Mouse (Mus musculus) CH12.LX (cell line): Measurements from ENCODE around the gene Npc1l1. TPM values are rescaled to one million over a fixed set of nuclear protein-coding genes. Genes with fewer than 3 reads are reported as not detected.

Experiments
- DNase-seq: peaks from one replicate; pipeline ENCODE4 v3.0.0-alpha.2; 2013; ENCODE audit errors: extremely low read depth
- H3K27ac ChIP-seq: 2 replicates; pipeline ENCODE4 v1.5.1; 2012; ENCODE audit warnings: low read depth, mild to moderate bottlenecking, control low read depth, moderate library complexity; ENCODE audit not compliant: insufficient read depth
- H3K27me3 ChIP-seq: replicated peaks from 2 replicates; pipeline ENCODE3; 2012; ENCODE audit warnings: inconsistent platforms
- H3K36me3 ChIP-seq, 2 experiments: replicated peaks in 1 of 2; 2 replicates each; pipeline versions ENCODE3 to v1.6.1; 2012; ENCODE audit warnings: inconsistent platforms in 1 of 2, low read length in 1 of 2, mild to moderate bottlenecking in 1 of 2, mixed read lengths in 1 of 2, moderate library complexity in 1 of 2; ENCODE audit not compliant: control insufficient read depth in 1 of 2, insufficient read depth in 1 of 2
- H3K4me1 ChIP-seq, 2 experiments: 2 replicates each; pipeline ENCODE4 v1.6.1; 2012; ENCODE audit warnings: inconsistent platforms in 1 of 2, moderate library complexity in 1 of 2; ENCODE audit not compliant: insufficient read depth in 2 of 2, control insufficient read depth in 1 of 2
- H3K4me2 ChIP-seq: 2 replicates; pipeline ENCODE4 v1.6.1; 2012; ENCODE audit warnings: low read depth, mild to moderate bottlenecking, control low read depth; ENCODE audit not compliant: poor library complexity, insufficient read depth, severe bottlenecking
- H3K4me3 ChIP-seq, 3 experiments: fragments of 150-350 bp in 1 of 3; sonication (generic) in 1 of 3; replicated peaks in 1 of 3; 2 replicates each; pipeline versions ENCODE3 to v1.5.1; 2011 to 2012; ENCODE audit warnings: low read depth in 2 of 3, low read length in 2 of 3, mild to moderate bottlenecking in 2 of 3, moderate library complexity in 2 of 3, control low read depth in 1 of 3, improper control_type of control experiment in 1 of 3, inconsistent platforms in 1 of 3, mixed read lengths in 1 of 3; ENCODE audit not compliant: poor library complexity in 1 of 3
- H3K79me2 ChIP-seq: replicated peaks from 2 replicates; pipeline ENCODE4 v1.6.1; 2012; ENCODE audit warnings: mild to moderate bottlenecking, moderate library complexity; ENCODE audit not compliant: control insufficient read depth, poor library complexity, insufficient read depth, severe bottlenecking; ENCODE audit errors: extremely low read depth
- H3K9ac ChIP-seq: 2 replicates; pipeline ENCODE4 v1.6.1; 2012; ENCODE audit warnings: low read depth, mild to moderate bottlenecking, control low read depth, moderate library complexity; ENCODE audit not compliant: insufficient read depth
- H3K9me3 ChIP-seq: replicated peaks from 2 replicates; pipeline ENCODE3; 2012; ENCODE audit warnings: low read length, inconsistent platforms, mixed read lengths
- CHD1 ChIP-seq: IDR thresholded peaks from 2 replicates; pipeline ENCODE4 v1.6.1; 2012; ENCODE audit warnings: low read depth, low read length, improper control_type of control experiment, inconsistent platforms
- CTCF ChIP-seq, 2 experiments: IDR thresholded peaks in 1 of 2; conservative IDR thresholded peaks in 1 of 2; 2 replicates each; pipeline ENCODE4 v1.5.1; 2011 to 2012; ENCODE audit warnings: low read depth in 2 of 2, low read length in 2 of 2, improper control_type of control experiment in 1 of 2, inconsistent platforms in 1 of 2, mild to moderate bottlenecking in 1 of 2, moderate library complexity in 1 of 2
- E2F4 ChIP-seq: IDR thresholded peaks from 2 replicates; pipeline ENCODE4 v1.6.1; 2011; ENCODE audit warnings: low read depth, low read length, improper control_type of control experiment; ENCODE audit not compliant: insufficient replicate concordance
- EP300 ChIP-seq: IDR thresholded peaks from 2 replicates; pipeline ENCODE4 v1.6.1; 2011; ENCODE audit warnings: low read length, improper control_type of control experiment
- ETS1 ChIP-seq: conservative IDR thresholded peaks from 2 replicates; pipeline ENCODE4 v1.6.1; 2012; ENCODE audit warnings: low read depth, mild to moderate bottlenecking, inconsistent platforms, low read length, improper control_type of control experiment, moderate library complexity
- GABPA ChIP-seq: IDR thresholded peaks from 2 replicates; pipeline ENCODE4 v1.6.1; 2012; ENCODE audit warnings: low read depth, low read length, improper control_type of control experiment, inconsistent platforms; ENCODE audit not compliant: insufficient replicate concordance
- HCFC1 ChIP-seq: IDR thresholded peaks from 2 replicates; pipeline ENCODE4 v1.6.1; 2012; ENCODE audit warnings: low read depth, mild to moderate bottlenecking, inconsistent platforms, low read length, improper control_type of control experiment
- IRF4 ChIP-seq: IDR thresholded peaks from 2 replicates; pipeline ENCODE4 v1.6.1; 2014; ENCODE audit warnings: low read depth, mild to moderate bottlenecking, inconsistent platforms, low read length, improper control_type of control experiment
- JUN ChIP-seq: IDR thresholded peaks from 2 replicates; pipeline ENCODE4 v1.6.1; 2011; ENCODE audit warnings: low read depth, mild to moderate bottlenecking, low read length, improper control_type of control experiment, moderate library complexity; ENCODE audit not compliant: insufficient read depth
- KAT2A ChIP-seq: IDR thresholded peaks from 2 replicates; pipeline ENCODE4 v1.6.1; 2012; ENCODE audit warnings: low read length, improper control_type of control experiment, inconsistent platforms; ENCODE audit not compliant: insufficient replicate concordance
- MAFK ChIP-seq: IDR thresholded peaks from 2 replicates; pipeline ENCODE4 v1.6.1; 2011; ENCODE audit warnings: low read length, improper control_type of control experiment; ENCODE audit not compliant: insufficient replicate concordance
- MAX ChIP-seq: IDR thresholded peaks from 2 replicates; pipeline ENCODE4 v1.6.1; 2011; ENCODE audit warnings: low read length, improper control_type of control experiment
- MAZ ChIP-seq: IDR thresholded peaks from 2 replicates; pipeline ENCODE4 v1.6.1; 2012; ENCODE audit warnings: low read depth, mild to moderate bottlenecking, inconsistent platforms, low read length, improper control_type of control experiment, moderate library complexity
- MEF2A ChIP-seq: IDR thresholded peaks from 2 replicates; pipeline ENCODE4 v1.6.1; 2014; ENCODE audit warnings: low read depth, mild to moderate bottlenecking, inconsistent platforms, low read length, improper control_type of control experiment, borderline replicate concordance
- NRF1 ChIP-seq: IDR thresholded peaks from 2 replicates; pipeline ENCODE4 v1.6.1; 2014; ENCODE audit warnings: low read depth, mild to moderate bottlenecking, inconsistent platforms, low read length, improper control_type of control experiment, moderate library complexity
- PAX5 ChIP-seq: IDR thresholded peaks from 2 replicates; pipeline ENCODE4 v1.6.1; 2012; ENCODE audit warnings: low read length, inconsistent platforms, mixed read lengths
- POLR2A ChIP-seq: IDR thresholded peaks from 2 replicates; pipeline ENCODE4 v1.6.1; 2011; ENCODE audit warnings: low read depth, mild to moderate bottlenecking, improper control_type of control experiment, low read length
- RAD21 ChIP-seq: IDR thresholded peaks from 2 replicates; pipeline ENCODE4 v1.6.1; 2011; ENCODE audit warnings: low read depth, mild to moderate bottlenecking, low read length, improper control_type of control experiment, moderate library complexity
- SIN3A ChIP-seq: IDR thresholded peaks from 2 replicates; pipeline ENCODE4 v1.6.1; 2012; ENCODE audit warnings: low read length, improper control_type of control experiment, inconsistent platforms
- TCF12 ChIP-seq: IDR thresholded peaks from 2 replicates; pipeline ENCODE4 v1.6.1; 2014; ENCODE audit warnings: low read depth, mild to moderate bottlenecking, inconsistent platforms, low read length, improper control_type of control experiment
- UBTF ChIP-seq: IDR thresholded peaks from 2 replicates; pipeline ENCODE4 v1.6.1; 2012; ENCODE audit warnings: low read depth, mild to moderate bottlenecking, inconsistent platforms, low read length, improper control_type of control experiment, moderate library complexity
- USF1 ChIP-seq: IDR thresholded peaks from 2 replicates; pipeline ENCODE4 v1.6.1; 2014; ENCODE audit warnings: low read depth, mild to moderate bottlenecking, inconsistent platforms, low read length, improper control_type of control experiment
- ZKSCAN1 ChIP-seq: IDR thresholded peaks from 2 replicates; pipeline ENCODE4 v1.6.1; 2012; ENCODE audit warnings: low read depth, inconsistent platforms, low read length, improper control_type of control experiment, borderline replicate concordance
- ZNF384 ChIP-seq: IDR thresholded peaks from 2 replicates; pipeline ENCODE4 v1.6.1; 2012; ENCODE audit warnings: low read depth, low read length, improper control_type of control experiment, inconsistent platforms
- dilution Hi-C: fragments of 300-500 bp; cut with MboI; formaldehyde crosslinking; loops from 2 replicates; pipeline ENCODE4 v1.14.3; 2020; ENCODE audit warnings: low sequenced_read_pairs; ENCODE audit not compliant: extremely low pct_unique_long_range_greater_than_20kb, extremely low pct_ligation_motif_present
- in situ Hi-C: fragments of 300-500 bp; cut with MboI; formaldehyde crosslinking; loops from 3 replicates; pipeline ENCODE4 v1.14.3; 2019; ENCODE audit warnings: low sequenced_read_pairs, low pct_ligation_motif_present, low pct_unique_long_range_greater_than_20kb, mixed read lengths
- polyA plus RNA-seq: library from polyadenylated mRNA; unstranded; fragments of >175 nt; gene quantifications from 2 replicates; pipeline ENCODE4 v1.2.1, GENCODE M21; 2012; ENCODE audit warnings: low read depth; ENCODE audit not compliant: insufficient read length
- total RNA-seq, 2 experiments: library from RNA; depleted of rRNA; stranded (reverse); fragments of 300-350 nt in 1 of 2; fragments of >200 nt in 1 of 2; gene quantifications; 2 replicates each; pipeline ENCODE4 v1.2.3; 2012 to 2014

Gene Npc1l1
- total and polyA plus RNA-seq, 3 experiments = 0.05 to 0.09 TPM; not detected in 1

DNA sequence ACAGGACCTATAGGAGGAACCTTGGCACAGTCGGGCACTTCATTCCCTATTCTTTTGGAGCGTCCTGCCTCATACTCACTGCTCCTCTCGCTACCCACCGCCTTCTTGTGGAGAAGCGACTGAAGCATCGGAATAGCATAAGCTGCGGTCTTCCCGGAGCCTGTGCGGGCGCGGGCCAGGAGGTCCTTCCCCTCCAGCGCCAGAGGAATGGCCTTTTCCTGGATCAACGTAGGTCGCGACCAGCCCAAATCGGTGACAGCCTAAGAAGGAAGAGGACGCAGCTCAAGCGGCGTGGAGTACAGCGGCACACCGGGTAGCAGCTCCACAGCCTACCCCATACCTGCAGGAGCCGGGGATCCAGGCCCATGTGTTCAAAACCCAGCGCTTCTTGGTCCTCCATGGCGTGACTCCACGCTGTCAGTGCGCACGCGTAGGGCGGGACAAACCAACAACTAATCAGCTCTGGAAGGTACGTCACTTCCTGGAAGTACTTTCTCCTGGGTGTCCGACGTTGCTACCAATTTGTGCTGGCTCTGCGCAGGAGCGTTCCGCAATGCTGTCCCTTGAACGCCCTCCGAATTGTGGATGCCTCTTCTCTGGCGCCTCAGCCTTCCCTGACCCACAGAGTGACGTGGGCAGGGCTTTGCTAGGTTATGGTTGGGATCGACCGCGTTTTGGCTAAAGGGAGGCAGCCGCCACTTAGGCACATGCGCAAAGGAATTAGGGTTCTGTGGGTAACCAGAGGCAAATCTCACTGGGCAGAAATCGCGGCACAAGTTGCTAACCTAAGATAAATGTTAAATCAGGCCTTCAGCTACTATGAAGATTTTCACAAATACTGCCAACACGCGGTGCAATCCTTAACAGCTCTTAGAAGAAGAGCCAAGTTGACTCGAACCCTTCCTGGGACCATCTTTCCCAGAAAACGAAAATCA is 37.6 kb upstream of the Npc1l1 start, which contains the start of gene Ddx56 (continued):
- TF ChIP-seq NRF1 (peak; percentile 98), HCFC1 (peak; percentile 96), ZNF384 (no peak), MAFK (no peak), E2F4 (0 out of 2 replicates have a peak, but pooled peaks have one; percentile 25), MEF2A (peak; percentile 87), ZKSCAN1 (no peak), PAX5 (no peak), SIN3A (peak; percentile 81), IRF4 (peak; percentile 85), POLR2A (peak; percentile 98), MAX (peak; percentile 96), CHD1 (no peak), CTCF (conservative IDR thresholded peaks at IDR 0.05 in 1 of 2, IDR thresholded peaks at IDR 0.05 in 1 of 2; ENCODE audit: low read depth in 2 of 2, low read length in 2 of 2) (no peak), GABPA (peak; percentile 53; the same call in 1 of the 2 replicates)
- TF ChIP-seq, all 38 proteins: peak for 21

DNA sequence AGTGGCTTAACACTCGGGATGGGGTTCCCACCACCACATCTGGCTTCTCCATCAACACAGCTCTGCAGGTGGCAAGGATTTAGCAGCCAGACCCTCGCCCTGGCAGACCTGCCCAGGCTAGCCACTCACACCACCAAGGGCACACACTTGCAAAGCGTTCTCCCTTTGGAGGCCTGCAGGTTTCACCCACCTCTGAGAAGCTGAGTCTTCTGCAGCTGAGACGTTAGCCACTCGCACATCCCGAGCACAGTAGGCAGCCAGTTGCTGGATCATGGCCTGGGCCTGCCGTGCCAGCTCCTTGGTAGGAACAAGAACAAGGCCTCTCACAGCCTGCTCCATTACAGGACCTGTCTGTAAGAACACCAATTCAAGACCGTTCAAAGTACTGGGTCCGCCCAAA is 36.7 kb upstream of the Npc1l1 start:
- H3K79me2 ChIP-seq = peaks cover 18% of the 10 kb centered on the region
- H3K27ac ChIP-seq = no peak overlapping the region

More for the DNA sequence above, 36.7 kb upstream of the Npc1l1 start:
- peak overlapping the region; percentile 79 to 96 (median 95) for H3K4me3 ChIP-seq
- DNase-seq = no peak
- dilution Hi-C loops (no loop called here), in situ Hi-C loops (loop anchor here (5.0 to 10.0 kb wide), 3 partner anchors 34 to 269 kb away; partner anchors contain the start of gene Npc1l1)
- peaks cover 3 to 34% of the 10 kb centered on the region in 2 experiments; a peak in 3 of 4 replicates for H3K4me1 ChIP-seq
- no peaks in the 10 kb centered on the region for H3K27me3 ChIP-seq
- peak overlapping the region; percentile 64 for H3K4me2 ChIP-seq
- H3K36me3 ChIP-seq = peaks cover 46 to 69% of the 10 kb centered on the region in 2 experiments
- no peaks in the 10 kb centered on the region for H3K9me3 ChIP-seq
- H3K9ac ChIP-seq = peak overlapping the region; percentile 92
- no peak for TF ChIP-seq JUN
- no peak for TF ChIP-seq ETS1
- TF ChIP-seq MAFK = no peak
- TF ChIP-seq UBTF = no peak
- no peak for TF ChIP-seq MAZ
- no peak for TF ChIP-seq EP300
- no peak for TF ChIP-seq USF1
- no peak for TF ChIP-seq PAX5
- TF ChIP-seq MAX = no peak
- TF ChIP-seq CHD1 = no peak
- TF ChIP-seq POLR2A = no peak
- TF ChIP-seq RAD21 = no peak
- no peak for TF ChIP-seq KAT2A
- no peak for TF ChIP-seq TCF12
